Mouse (Mus musculus) lung, postnatal 0 days (tissue): ENCODE measurements around the gene Agbl4.

ENCODE experiments used
- CTCF ChIP-seq: IDR thresholded peaks from 2 replicates; pipeline ENCODE4 v1.5.1; 2016; ENCODE audit warnings: antibody characterized with exemption, mild to moderate bottlenecking
- EP300 ChIP-seq: IDR thresholded peaks from 2 replicates; pipeline ENCODE4 v1.6.1; 2016; ENCODE audit warnings: antibody characterized with exemption, mild to moderate bottlenecking, control low read depth

DNA sequence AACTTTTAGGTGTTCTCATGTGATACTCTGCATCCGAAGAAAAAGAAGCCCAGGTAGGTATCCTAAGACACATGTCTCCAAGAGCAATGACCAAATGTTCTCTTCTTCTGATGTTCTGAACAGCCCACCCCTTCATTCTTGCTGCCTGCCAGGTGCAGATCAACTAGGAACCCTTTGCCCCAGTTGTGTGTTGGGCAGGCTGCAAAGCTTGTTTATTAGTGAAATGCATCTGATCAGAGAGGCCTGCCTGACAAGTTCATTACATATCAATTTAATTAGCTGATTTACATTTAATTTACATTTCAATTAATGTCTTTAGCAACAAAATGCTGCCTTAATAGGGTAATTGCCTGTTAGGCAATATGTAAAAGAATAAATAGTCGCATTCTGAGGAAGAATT lies 1288.5 kb downstream of the Agbl4 start:
- TF ChIP-seq EP300 (no peak), CTCF (no peak)
